Mouse (Mus musculus) limb, embryonic 14.5 days (tissue): ENCODE measurements around the gene Acad10. TPM values are rescaled to one million over a fixed set of nuclear protein-coding genes. Genes with fewer than 3 reads are reported as not detected.

Experiments
- ATAC-seq: fragments of 200-750 bp; cut with Nextera tagmentation; 2 replicates; pipeline ENCODE4 v1.8.0; 2017; ENCODE audit warnings: low read depth, moderate number of reproducible peaks, moderate TSS enrichment; ENCODE audit not compliant: low FRiP score
- DNase-seq: peaks from one replicate; pipeline ENCODE4 v3.0.0-alpha.2; 2015; ENCODE audit warnings: low spot score
- H3K27ac ChIP-seq: fragments of 300-500 bp; sonication (generic); replicated peaks from 2 replicates; pipeline ENCODE4 v1.5.1; 2014; ENCODE audit warnings: low read depth, mild to moderate bottlenecking, low read length, moderate library complexity, mixed read lengths
- H3K27me3 ChIP-seq: fragments of 300-500 bp; sonication (generic); 2 replicates; pipeline ENCODE4 v1.6.1; 2014; ENCODE audit warnings: low read length, mixed read lengths; ENCODE audit not compliant: control insufficient read depth, insufficient read depth
- H3K36me3 ChIP-seq: fragments of 300-500 bp; sonication (generic); 2 replicates; pipeline ENCODE4 v1.6.1; 2014; ENCODE audit warnings: mild to moderate bottlenecking, low read length, moderate library complexity, mixed read lengths; ENCODE audit not compliant: control insufficient read depth, insufficient read depth
- H3K4me1 ChIP-seq: fragments of 300-500 bp; sonication (generic); 2 replicates; pipeline ENCODE4 v1.6.1; 2014; ENCODE audit warnings: antibody characterized with exemption, low read length, mixed read lengths; ENCODE audit not compliant: control insufficient read depth, insufficient read depth
- H3K4me2 ChIP-seq: fragments of 300-500 bp; sonication (generic); replicated peaks from 2 replicates; pipeline ENCODE4 v1.6.1; 2014; ENCODE audit warnings: low read depth, mild to moderate bottlenecking, low read length, moderate library complexity; ENCODE audit not compliant: severe bottlenecking
- H3K4me3 ChIP-seq: fragments of 300-500 bp; sonication (generic); replicated peaks from 2 replicates; pipeline ENCODE4 v1.5.1; 2014; ENCODE audit warnings: low read length
- H3K9ac ChIP-seq: fragments of 300-500 bp; sonication (generic); 2 replicates; pipeline ENCODE4 v1.6.1; 2014; ENCODE audit warnings: mild to moderate bottlenecking, low read depth, low read length, moderate library complexity; ENCODE audit not compliant: severe bottlenecking
- H3K9me3 ChIP-seq: fragments of 300-500 bp; sonication (generic); 2 replicates; pipeline ENCODE4 v1.6.1; 2016; ENCODE audit warnings: low read length; ENCODE audit not compliant: control insufficient read depth
- POLR2A ChIP-seq: fragments of 200-500 bp; IDR thresholded peaks from 2 replicates; pipeline ENCODE4 v1.8.0; 2012; ENCODE audit warnings: inconsistent platforms, mild to moderate bottlenecking, moderate library complexity, borderline replicate concordance; ENCODE audit not compliant: insufficient read depth, insufficient read length; ENCODE audit errors: extremely low read depth
- WGBS: fragments of 180-500 bp; shearing (Covaris S2); extraction: QIAGEN DNeasy Blood & Tissue Kit; methylation state at CpG from one replicate; pipeline ENCODE4 v1.1.7; 2014; 5-methylcytosine and 5-hydroxymethylcytosine counted together
- polyA plus RNA-seq, 2 experiments: library from polyadenylated mRNA; depleted of rRNA in 1 of 2; stranded (reverse) in 1 of 2; unstranded in 1 of 2; fragments of >200 nt; fragmentation: Nextera tagmentation in 1 of 2; extraction: Ambion mirVana in 1 of 2; gene quantifications; 2 replicates each; pipeline versions ENCODE4 v1.2.1 to v1.2.3; 2012 to 2014

Gene Acad10
- polyA plus RNA-seq, 2 experiments, result 1.3 to 2.6 TPM

- Histone ChIP-seq H3K4me2 (no peak overlapping the region), H3K9ac (no peak overlapping the region), H3K36me3 (peaks cover 4% of the 10 kb centered on the region), H3K9me3 (no peaks in the 10 kb centered on the region), H3K4me1 (peaks cover 12% of the 10 kb centered on the region), H3K27ac (no peak overlapping the region), H3K4me3 (no peak overlapping the region), H3K27me3 (no peaks in the 10 kb centered on the region)
- ATAC-seq, result no peak
- DNase-seq, result no peak
- TF ChIP-seq POLR2A, result no peak
- 84% methylated on average over 5 of the region's 5 CpGs for WGBS
Observed at GRCm38 (mm10) chr5:121585699-121586098, 74.6 kb downstream of the Acad10 start.

- ATAC-seq (no peak), DNase-seq (no peak)
- Histone ChIP-seq H3K9me3 (no peaks in the 10 kb centered on the region), H3K27ac (no peak overlapping the region), H3K4me2 (no peak overlapping the region), H3K36me3 (peaks cover 11% of the 10 kb centered on the region), H3K9ac (no peak overlapping the region), H3K4me1 (peaks cover 12% of the 10 kb centered on the region), H3K4me3 (no peak overlapping the region), H3K27me3 (no peaks in the 10 kb centered on the region)
- TF ChIP-seq POLR2A, result no peak
- 95% methylated on average over 10 of the region's 10 CpGs for WGBS
Observed at GRCm38 (mm10) chr5:121585005-121585404, 75.3 kb downstream of the Acad10 start.

- TF ChIP-seq POLR2A, result no peak
- 53% methylated on average over 12 of the region's 12 CpGs for WGBS
Observed at GRCm38 (mm10) chr5:121583765-121584501, 76.4 kb downstream of the Acad10 start.

GRCm38 (mm10) chr5:121581945-121582344 is 78.4 kb downstream of the Acad10 start:
- no peak for TF ChIP-seq POLR2A
- ATAC-seq, result no peak
- Histone ChIP-seq H3K27me3 (no peaks in the 10 kb centered on the region), H3K4me1 (peaks cover 12% of the 10 kb centered on the region), H3K36me3 (peaks cover 38% of the 10 kb centered on the region), H3K4me3 (no peak overlapping the region), H3K4me2 (no peak overlapping the region), H3K27ac (no peak overlapping the region), H3K9ac (no peak overlapping the region), H3K9me3 (no peaks in the 10 kb centered on the region)
- WGBS, result 87% methylated on average over 8 of the region's 8 CpGs
- DNase-seq, result no peak

More at GRCm38 (mm10) chr5:121583765-121584501, 76.4 kb downstream of the Acad10 start:
- H3K9ac ChIP-seq, result no peak overlapping the region
- H3K4me2 ChIP-seq, result no peak overlapping the region
- H3K9me3 ChIP-seq, result no peaks in the 10 kb centered on the region
- ATAC-seq, result peak; percentile 47; the same call in 1 of the 2 replicates
- H3K27me3 ChIP-seq, result no peaks in the 10 kb centered on the region
- H3K36me3 ChIP-seq, result peaks cover 21% of the 10 kb centered on the region
- H3K4me3 ChIP-seq, result no peak overlapping the region
- H3K27ac ChIP-seq, result peak overlapping the region; percentile 48; the same call in 1 of the 2 replicates
- peak; percentile 50 for DNase-seq
- peaks cover 12% of the 10 kb centered on the region for H3K4me1 ChIP-seq

- no peak overlapping the region for H3K4me3 ChIP-seq
- no peak overlapping the region for H3K4me2 ChIP-seq
- TF ChIP-seq POLR2A, result no peak
- no peak overlapping the region for H3K27ac ChIP-seq
- no peak for DNase-seq
- 86% methylated on average over 11 of the region's 11 CpGs for WGBS
- H3K36me3 ChIP-seq, result peaks cover 85% of the 10 kb centered on the region
- H3K4me1 ChIP-seq, result no peaks in the 10 kb centered on the region; the same call in 1 of the 2 replicates
- H3K27me3 ChIP-seq, result no peaks in the 10 kb centered on the region
- H3K9ac ChIP-seq, result no peak overlapping the region
- no peaks in the 10 kb centered on the region for H3K9me3 ChIP-seq
- ATAC-seq, result no peak
Observed at GRCm38 (mm10) chr5:121576927-121577488, 83.3 kb downstream of the Acad10 start.
